Mouse (Mus musculus) embryonic fibroblast, embryonic 13.5 days (primary cell): ENCODE results near the gene Fev.

Source experiments
- CTCF ChIP-seq: IDR thresholded peaks from 2 replicates; pipeline ENCODE4 v1.5.1; 2011; ENCODE audit warnings: mild to moderate bottlenecking, control low read depth, low read length, moderate library complexity, borderline replicate concordance; ENCODE audit not compliant: insufficient read depth
- POLR2A ChIP-seq: IDR thresholded peaks from 2 replicates; pipeline ENCODE4 v1.6.1; 2011; ENCODE audit warnings: low read depth, mild to moderate bottlenecking, control low read depth, low read length, moderate library complexity

DNA sequence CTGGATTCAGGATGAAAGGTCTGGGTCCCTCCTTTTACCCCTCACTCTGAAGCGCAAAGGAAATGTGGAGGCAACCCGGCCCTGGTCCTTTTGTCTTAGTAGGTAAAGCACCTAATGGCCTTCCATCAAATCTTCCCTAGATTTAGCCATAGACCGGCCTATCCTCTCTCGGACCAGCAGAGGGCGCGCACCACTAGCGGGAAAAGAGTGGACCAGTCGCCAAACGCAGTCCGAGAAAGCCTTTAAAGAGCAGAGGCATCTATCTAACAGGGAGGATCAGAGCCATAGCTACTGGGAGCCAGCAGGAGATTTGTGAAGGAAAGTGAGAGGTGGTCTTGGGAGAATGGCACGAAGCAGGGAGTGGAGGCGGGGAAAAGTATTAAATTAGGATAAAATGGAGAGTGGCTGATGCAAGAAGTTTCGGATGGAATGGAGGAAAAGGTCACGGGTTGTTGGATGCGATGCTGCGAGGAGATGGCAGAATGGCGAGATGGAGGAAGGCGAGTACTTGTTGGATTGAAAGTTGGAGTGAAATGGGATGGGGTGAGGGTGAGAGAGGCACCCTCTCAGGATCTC is 4.3 kb downstream of the Fev start:
- TF ChIP-seq POLR2A (no peak), CTCF (peak; percentile 82; the same call in 1 of the 2 replicates)
